Mouse (Mus musculus): Measurements from ENCODE around the gene Prdm10. TPM values are rescaled to one million over a fixed set of nuclear protein-coding genes. Genes with fewer than 3 reads are reported as not detected.

Prdm10 gene
- 1.0 and 1.2 TPM in 2 replicates for polyA plus RNA-seq (2015; fragmentation: Nextera tagmentation; extraction: Ambion mirVana)

DNA sequence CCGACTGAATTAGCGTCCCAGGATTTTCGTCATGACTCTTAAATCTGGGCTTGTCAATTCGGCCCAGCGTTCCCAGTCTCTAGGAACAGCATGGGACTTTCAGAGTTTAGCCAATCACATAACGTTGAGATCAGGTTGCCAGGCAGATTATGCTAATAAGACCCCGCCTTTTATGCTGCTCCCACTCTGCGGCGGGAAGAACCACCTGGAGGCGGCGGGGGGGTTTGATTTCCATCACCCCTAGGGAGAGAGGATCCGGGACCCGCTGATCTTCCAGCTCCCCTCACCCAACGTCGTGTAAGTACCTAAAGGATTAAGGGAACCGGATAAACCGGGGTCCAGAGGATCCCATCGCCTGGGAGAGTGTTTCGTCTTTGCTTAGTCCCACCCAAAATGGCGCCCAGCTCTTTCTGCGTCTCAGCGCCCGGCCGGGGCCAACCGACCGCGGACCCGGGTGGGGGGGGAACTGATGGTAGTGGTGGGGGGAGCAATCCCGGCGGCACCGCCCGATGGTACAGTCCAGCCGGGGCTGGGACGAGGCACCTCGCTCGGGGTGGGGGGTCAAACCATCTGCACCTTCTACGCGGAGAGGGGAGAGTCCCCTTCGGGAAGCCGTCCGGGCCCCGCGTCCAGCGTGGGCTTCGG is at the start of gene Prdm10:
Gene Prdm10, plus strand, starts transcription at position 173 of the 645 bp plus-strand sequence.
- ATAC-seq, result peak; percentile 91
- peak within 1 kb of the TSS; percentile 98 for H3K27ac ChIP-seq (ENCODE audit: low read depth, low read length)
- H3K9ac ChIP-seq (ENCODE audit: low read depth, low read length), result peak within 1 kb of the TSS; percentile 95
- peak within 1 kb of the TSS; percentile 84 for H3K4me2 ChIP-seq (replicated peaks; ENCODE audit: low read depth)
- no peaks in the 10 kb centered on the region for H3K27me3 ChIP-seq (replicated peaks; ENCODE audit: control insufficient read depth, insufficient read depth, low read length)
- H3K9me3 ChIP-seq (ENCODE audit: control insufficient read depth), result no peaks in the 10 kb centered on the region
- H3K4me3 ChIP-seq (ENCODE audit: low read depth, low read length), result peak within 1 kb of the TSS; percentile 91
- 1% methylated on average over 41 of the region's 45 CpGs for WGBS
- H3K4me1 ChIP-seq (replicated peaks; ENCODE audit: control insufficient read depth, insufficient read depth, low read length), result no peaks in the 10 kb centered on the region; the same call in 1 of the 2 replicates
- no peaks in the 10 kb centered on the region for H3K36me3 ChIP-seq (ENCODE audit: control insufficient read depth, insufficient read depth)
- no peak for TF ChIP-seq CTCF (IDR thresholded peaks at IDR 0.05; ENCODE audit: low read depth)

GRCm38 (mm10) chr9:31235030-31235429 is 45.3 kb upstream of the Prdm10 start:
- Histone ChIP-seq H3K4me1 (replicated peaks; ENCODE audit: control insufficient read depth, insufficient read depth, low read length) (no peaks in the 10 kb centered on the region), H3K27me3 (replicated peaks; ENCODE audit: control insufficient read depth, insufficient read depth, low read length) (no peaks in the 10 kb centered on the region), H3K4me3 (ENCODE audit: low read depth, low read length) (no peak overlapping the region), H3K36me3 (ENCODE audit: control insufficient read depth, insufficient read depth) (no peaks in the 10 kb centered on the region), H3K4me2 (replicated peaks; ENCODE audit: low read depth) (no peak overlapping the region), H3K27ac (ENCODE audit: low read depth, low read length) (no peak overlapping the region), H3K9me3 (ENCODE audit: control insufficient read depth) (no peaks in the 10 kb centered on the region), H3K9ac (ENCODE audit: low read depth, low read length) (no peak overlapping the region)
- WGBS, result 30% methylated on average over 4 of the region's 4 CpGs
- no peak for TF ChIP-seq CTCF (IDR thresholded peaks at IDR 0.05; ENCODE audit: low read depth)
- ATAC-seq, result 0 out of 2 replicates have a peak, but pooled peaks have one; percentile 13

DNA sequence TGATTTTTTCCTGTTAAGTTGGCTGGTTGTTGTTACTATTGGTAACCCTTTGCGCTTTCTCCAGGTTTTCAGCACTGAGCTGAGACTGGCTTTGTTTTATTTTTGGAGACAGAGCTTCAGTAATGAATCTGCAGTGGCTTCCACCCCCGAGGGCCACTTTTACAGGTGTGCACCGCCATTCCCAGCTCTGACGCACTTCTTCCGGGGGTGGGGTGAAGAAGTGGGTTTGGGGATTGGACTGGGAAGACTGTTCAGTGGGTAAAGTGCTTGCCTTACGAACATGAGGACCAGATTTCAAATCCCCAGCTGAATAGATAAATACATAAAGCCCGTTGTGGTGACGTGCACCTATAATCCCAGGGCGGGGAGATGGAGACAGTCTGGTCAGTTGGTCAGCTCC is 44.8 kb upstream of the Prdm10 start:
- Histone ChIP-seq H3K27me3 (replicated peaks; ENCODE audit: control insufficient read depth, insufficient read depth, low read length) (no peaks in the 10 kb centered on the region), H3K27ac (ENCODE audit: low read depth, low read length) (no peak overlapping the region), H3K4me3 (ENCODE audit: low read depth, low read length) (no peak overlapping the region), H3K36me3 (ENCODE audit: control insufficient read depth, insufficient read depth) (no peaks in the 10 kb centered on the region), H3K4me2 (replicated peaks; ENCODE audit: low read depth) (no peak overlapping the region), H3K9me3 (ENCODE audit: control insufficient read depth) (no peaks in the 10 kb centered on the region), H3K4me1 (replicated peaks; ENCODE audit: control insufficient read depth, insufficient read depth, low read length) (no peaks in the 10 kb centered on the region), H3K9ac (ENCODE audit: low read depth, low read length) (no peak overlapping the region)
- WGBS, result 67% methylated on average over 9 of the region's 9 CpGs
- no peak for TF ChIP-seq CTCF (IDR thresholded peaks at IDR 0.05; ENCODE audit: low read depth)
- ATAC-seq, result no peak

DNA sequence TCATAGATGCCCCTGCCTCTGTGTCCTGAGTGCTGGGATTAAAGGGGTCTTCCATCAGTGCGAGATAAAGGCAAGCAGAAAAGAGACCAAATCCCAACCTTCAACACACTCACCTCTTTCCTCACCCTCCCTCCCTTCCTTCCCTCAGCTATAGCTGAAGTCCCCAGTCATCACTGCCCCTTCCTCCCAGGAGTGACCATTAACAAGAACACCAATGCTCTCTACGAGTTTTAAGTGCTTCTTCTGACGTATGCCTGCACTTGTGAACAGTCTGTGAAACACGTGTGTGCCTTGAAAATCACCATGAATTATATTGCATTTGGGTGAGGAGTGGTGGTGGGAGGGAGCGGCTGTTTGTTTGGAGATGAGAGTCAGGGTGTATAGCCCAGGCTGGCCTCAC is 44.3 kb upstream of the Prdm10 start:
- Histone ChIP-seq H3K27ac (ENCODE audit: low read depth, low read length) (no peak overlapping the region), H3K4me1 (replicated peaks; ENCODE audit: control insufficient read depth, insufficient read depth, low read length) (no peaks in the 10 kb centered on the region), H3K9me3 (ENCODE audit: control insufficient read depth) (no peaks in the 10 kb centered on the region), H3K4me2 (replicated peaks; ENCODE audit: low read depth) (no peak overlapping the region), H3K4me3 (ENCODE audit: low read depth, low read length) (no peak overlapping the region), H3K27me3 (replicated peaks; ENCODE audit: control insufficient read depth, insufficient read depth, low read length) (no peaks in the 10 kb centered on the region), H3K9ac (ENCODE audit: low read depth, low read length) (no peak overlapping the region), H3K36me3 (ENCODE audit: control insufficient read depth, insufficient read depth) (no peaks in the 10 kb centered on the region)
- no peak for ATAC-seq
- WGBS, result 61% methylated on average over 5 of the region's 5 CpGs
- no peak for TF ChIP-seq CTCF (IDR thresholded peaks at IDR 0.05; ENCODE audit: low read depth)

DNA sequence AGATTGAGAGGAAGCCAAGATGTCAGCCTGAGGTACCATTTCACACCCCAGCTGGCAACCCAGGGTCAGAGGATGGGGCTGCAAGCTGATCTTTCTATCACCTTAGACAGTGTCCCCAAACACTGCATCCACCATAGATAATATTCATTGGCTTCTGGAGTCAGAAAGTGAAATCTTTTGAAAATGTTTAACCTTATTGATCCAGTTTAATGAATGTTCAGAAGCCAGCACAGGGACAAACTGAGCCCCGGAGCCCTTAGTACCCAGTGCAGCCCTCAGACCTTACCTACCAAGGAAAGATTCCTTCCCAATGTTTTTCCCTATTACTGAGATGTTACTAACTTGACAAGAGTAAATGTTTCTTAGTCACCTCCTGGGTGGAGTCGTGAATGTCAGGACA is 41.8 kb upstream of the Prdm10 start:
- Histone ChIP-seq H3K27me3 (replicated peaks; ENCODE audit: control insufficient read depth, insufficient read depth, low read length) (no peaks in the 10 kb centered on the region), H3K4me3 (ENCODE audit: low read depth, low read length) (no peak overlapping the region), H3K4me1 (replicated peaks; ENCODE audit: control insufficient read depth, insufficient read depth, low read length) (no peaks in the 10 kb centered on the region), H3K36me3 (ENCODE audit: control insufficient read depth, insufficient read depth) (no peaks in the 10 kb centered on the region), H3K9me3 (ENCODE audit: control insufficient read depth) (no peaks in the 10 kb centered on the region), H3K9ac (ENCODE audit: low read depth, low read length) (no peak overlapping the region), H3K27ac (ENCODE audit: low read depth, low read length) (no peak overlapping the region), H3K4me2 (replicated peaks; ENCODE audit: low read depth) (no peak overlapping the region)
- WGBS, result 50% methylated on average over 2 of the region's 2 CpGs
- TF ChIP-seq CTCF (IDR thresholded peaks at IDR 0.05; ENCODE audit: low read depth), result no peak
- no peak for ATAC-seq

- Histone ChIP-seq H3K27me3 (replicated peaks; ENCODE audit: control insufficient read depth, insufficient read depth, low read length) (no peaks in the 10 kb centered on the region), H3K4me2 (replicated peaks; ENCODE audit: low read depth) (no peak overlapping the region), H3K9me3 (ENCODE audit: control insufficient read depth) (no peaks in the 10 kb centered on the region), H3K27ac (ENCODE audit: low read depth, low read length) (no peak overlapping the region), H3K4me3 (ENCODE audit: low read depth, low read length) (no peak overlapping the region), H3K36me3 (ENCODE audit: control insufficient read depth, insufficient read depth) (no peaks in the 10 kb centered on the region), H3K4me1 (replicated peaks; ENCODE audit: control insufficient read depth, insufficient read depth, low read length) (no peaks in the 10 kb centered on the region), H3K9ac (ENCODE audit: low read depth, low read length) (no peak overlapping the region)
- ATAC-seq, result no peak
- 89% methylated on average over 2 of the region's 2 CpGs for WGBS
- no peak for TF ChIP-seq CTCF (IDR thresholded peaks at IDR 0.05; ENCODE audit: low read depth)
These were observed 40.8 kb upstream of the Prdm10 start for GRCm38 (mm10) chr9:31239551-31239950.

Data from intestine, postnatal 0 days (tissue).